Mouse (Mus musculus) myocyte (in vitro differentiated cells): ENCODE results near the gene Zswim7. TPM values are rescaled to one million over a fixed set of nuclear protein-coding genes. Genes with fewer than 3 reads are reported as not detected.
"Not testable (repeated sequence)": the region's sequence is repeated elsewhere in the genome, so short reads cannot be mapped to it uniquely, and the experiment has no call there.

Experiments used
- H3K27me3 ChIP-seq: one replicate; pipeline ENCODE4 v1.6.1; 2011; ENCODE audit not compliant: control insufficient read depth, insufficient read depth, insufficient read length
- H3K36me3 ChIP-seq: one replicate; pipeline ENCODE4 v1.6.1; 2011; ENCODE audit not compliant: control insufficient read depth, insufficient read depth
- H3K4me2 ChIP-seq: one replicate; pipeline ENCODE4 v1.6.1; 2011; ENCODE audit warnings: low read depth, control low read depth
- H3K4me3 ChIP-seq: one replicate; pipeline ENCODE4 v1.5.1; 2011; ENCODE audit warnings: mild to moderate bottlenecking, control low read depth, moderate library complexity
- H3K79me2 ChIP-seq: one replicate; pipeline ENCODE4 v1.6.1; 2011; ENCODE audit not compliant: control insufficient read depth, insufficient read depth
- H3ac ChIP-seq: one replicate; pipeline ENCODE4 v1.6.1; 2011; ENCODE audit not compliant: control insufficient read depth, insufficient read length
- CEBPB ChIP-seq: IDR thresholded peaks from 2 replicates; pipeline ENCODE4 v1.6.1; 2011; ENCODE audit warnings: mild to moderate bottlenecking, moderate library complexity; ENCODE audit not compliant: poor library complexity, insufficient read depth, severe bottlenecking
- E2F4 ChIP-seq: IDR thresholded peaks from one replicate; pipeline ENCODE4 v1.6.1; 2011; ENCODE audit warnings: mild to moderate bottlenecking, control low read depth, moderate library complexity; ENCODE audit not compliant: insufficient read depth
- MAX ChIP-seq: IDR thresholded peaks from one replicate; pipeline ENCODE4 v1.6.1; 2011; ENCODE audit warnings: low read depth, mild to moderate bottlenecking, control low read depth
- MYOD1 ChIP-seq, 3 experiments: IDR thresholded peaks; one replicate each; pipeline ENCODE4 v1.6.1; 2011; ENCODE audit warnings: control low read depth in 2 of 3, low read depth in 2 of 3, mild to moderate bottlenecking in 2 of 3, moderate library complexity in 1 of 3; ENCODE audit not compliant: insufficient read length in 2 of 3, control insufficient read depth in 1 of 3
- MYOG ChIP-seq, 3 experiments: IDR thresholded peaks; one replicate each; pipeline ENCODE4 v1.6.1; 2011; ENCODE audit warnings: control low read depth in 2 of 3, low read depth in 2 of 3, mild to moderate bottlenecking in 2 of 3; ENCODE audit not compliant: insufficient read length in 2 of 3, control insufficient read depth in 1 of 3, insufficient read depth in 1 of 3
- POLR2A ChIP-seq: IDR thresholded peaks from one replicate; pipeline ENCODE4 v1.6.1; 2011; ENCODE audit warnings: low read depth, mild to moderate bottlenecking, control low read depth, moderate library complexity; ENCODE audit not compliant: insufficient read length
- POLR2AphosphoS2 ChIP-seq: IDR thresholded peaks from one replicate; pipeline ENCODE4 v1.6.1; 2011; ENCODE audit warnings: low read depth, control low read depth; ENCODE audit not compliant: insufficient read length
- REST ChIP-seq: IDR thresholded peaks from one replicate; pipeline ENCODE4 v1.6.1; 2011; ENCODE audit warnings: mild to moderate bottlenecking, control low read depth, moderate library complexity; ENCODE audit not compliant: insufficient read depth, insufficient read length
- SRF ChIP-seq: IDR thresholded peaks from one replicate; pipeline ENCODE4 v1.6.1; 2011; ENCODE audit warnings: low read depth; ENCODE audit not compliant: control insufficient read depth, insufficient read length
- TCF12 ChIP-seq: IDR thresholded peaks from one replicate; pipeline ENCODE4 v1.6.1; 2011; ENCODE audit warnings: mild to moderate bottlenecking, control low read depth; ENCODE audit not compliant: poor library complexity, insufficient read depth, severe bottlenecking
- TCF3 ChIP-seq: IDR thresholded peaks from one replicate; pipeline ENCODE4 v1.6.1; 2011; ENCODE audit warnings: low read depth, control low read depth; ENCODE audit not compliant: insufficient read length
- USF1 ChIP-seq: IDR thresholded peaks from one replicate; pipeline ENCODE4 v1.6.1; 2011; ENCODE audit warnings: low read depth, mild to moderate bottlenecking, control low read depth, moderate library complexity
- polyA plus RNA-seq: library from polyadenylated mRNA; unstranded; fragments of >200 nt; fragmentation: generic; extraction: Trizol; gene quantifications from one replicate; pipeline ENCODE4 v1.2.1, GENCODE M21; 2012; ENCODE audit warnings: missing spikeins

Zswim7 gene
- polyA plus RNA-seq, 1 experiment: 39.4 TPM

GRCm38 (mm10) chr11:62285020-62285419 lies 3.8 kb upstream of the Zswim7 start:
- H3ac ChIP-seq: no peak overlapping the region
- peaks cover 7% of the 10 kb centered on the region for H3K79me2 ChIP-seq
- H3K4me2 ChIP-seq: no peak overlapping the region
- H3K27me3 ChIP-seq: no peaks in the 10 kb centered on the region
- H3K36me3 ChIP-seq: peaks cover 31% of the 10 kb centered on the region
- no peak overlapping the region for H3K4me3 ChIP-seq
- no peak for TF ChIP-seq POLR2A
- no peak for TF ChIP-seq MYOD1 (IDR thresholded peaks at IDR 0.05; ENCODE audit: control insufficient read depth in 1 of 3, insufficient read length in 2 of 3, low read depth in 2 of 3)
- no peak for TF ChIP-seq TCF3
- TF ChIP-seq MAX: no peak
- no peak for TF ChIP-seq TCF12
- no peak for TF ChIP-seq E2F4
- TF ChIP-seq MYOG (IDR thresholded peaks at IDR 0.05; ENCODE audit: control insufficient read depth in 1 of 3, insufficient read depth in 1 of 3, insufficient read length in 2 of 3, low read depth in 2 of 3): no peak
- no peak for TF ChIP-seq CEBPB
- TF ChIP-seq POLR2AphosphoS2: no peak
- TF ChIP-seq USF1: no peak
- TF ChIP-seq SRF: no peak
- no peak for TF ChIP-seq REST

GRCm38 (mm10) chr11:62284020-62284419 lies 2.8 kb upstream of the Zswim7 start:
- H3K79me2 ChIP-seq, H3ac ChIP-seq, H3K27me3 ChIP-seq, H3K4me2 ChIP-seq, H3K4me3 ChIP-seq: not testable (repeated sequence)
- peaks cover 26% of the 10 kb centered on the region for H3K36me3 ChIP-seq

- Histone ChIP-seq H3K4me3 (peak overlapping the region; percentile 45), H3K4me2 (peak overlapping the region; percentile 89), H3K36me3 (peaks cover 19% of the 10 kb centered on the region), H3K79me2 (peaks cover 7% of the 10 kb centered on the region), H3K27me3 (no peaks in the 10 kb centered on the region), H3ac (peak overlapping the region; percentile 86)
- TF ChIP-seq REST (no peak), MYOG (IDR thresholded peaks at IDR 0.05; ENCODE audit: control insufficient read depth in 1 of 3, insufficient read depth in 1 of 3, insufficient read length in 2 of 3, low read depth in 2 of 3) (peak in 1 of 3 experiments; percentile 1), MAX (no peak), MYOD1 (IDR thresholded peaks at IDR 0.05; ENCODE audit: control insufficient read depth in 1 of 3, insufficient read length in 2 of 3, low read depth in 2 of 3) (peak in 1 of 3 experiments; percentile 42)
Observed at GRCm38 (mm10) chr11:62281601-62281997, 424 bp upstream of the Zswim7 start.

- H3K27me3 ChIP-seq: no peaks in the 10 kb centered on the region
- H3ac ChIP-seq: no peak overlapping the region
- no peak overlapping the region for H3K4me3 ChIP-seq
- H3K4me2 ChIP-seq: peak overlapping the region; percentile 5
- no peaks in the 10 kb centered on the region for H3K36me3 ChIP-seq
- H3K79me2 ChIP-seq: peaks cover 7% of the 10 kb centered on the region
- no peak for TF ChIP-seq POLR2A
- no peak for TF ChIP-seq MYOD1 (IDR thresholded peaks at IDR 0.05; ENCODE audit: control insufficient read depth in 1 of 3, insufficient read length in 2 of 3, low read depth in 2 of 3)
- TF ChIP-seq SRF: no peak
- no peak for TF ChIP-seq TCF12
- TF ChIP-seq E2F4: no peak
- no peak for TF ChIP-seq CEBPB
- TF ChIP-seq POLR2AphosphoS2: no peak
- no peak for TF ChIP-seq TCF3
- no peak for TF ChIP-seq MYOG (IDR thresholded peaks at IDR 0.05; ENCODE audit: control insufficient read depth in 1 of 3, insufficient read depth in 1 of 3, insufficient read length in 2 of 3, low read depth in 2 of 3)
- TF ChIP-seq USF1: no peak
- TF ChIP-seq REST: no peak
- no peak for TF ChIP-seq MAX
Observed at GRCm38 (mm10) chr11:62278027-62278426, 3.1 kb downstream of the Zswim7 start.

- Histone ChIP-seq H3K4me2 (no peak overlapping the region), H3K27me3 (no peaks in the 10 kb centered on the region), H3K4me3 (no peak overlapping the region), H3K79me2 (peaks cover 5% of the 10 kb centered on the region), H3K36me3 (no peaks in the 10 kb centered on the region), H3ac (no peak overlapping the region)
- TF ChIP-seq MYOD1 (IDR thresholded peaks at IDR 0.05; ENCODE audit: control insufficient read depth in 1 of 3, insufficient read length in 2 of 3, low read depth in 2 of 3) (no peak), POLR2A (no peak), E2F4 (no peak)
Observed at GRCm38 (mm10) chr11:62277086-62277485, 4.1 kb downstream of the Zswim7 start.

GRCm38 (mm10) chr11:62270851-62271250 lies 10.3 kb downstream of the Zswim7 start:
- Histone ChIP-seq H3ac (no peak overlapping the region), H3K4me3 (no peak overlapping the region), H3K4me2 (no peak overlapping the region), H3K27me3 (no peaks in the 10 kb centered on the region), H3K36me3 (no peaks in the 10 kb centered on the region), H3K79me2 (no peaks in the 10 kb centered on the region)
- no peak for TF ChIP-seq SRF
- no peak for TF ChIP-seq MYOD1 (IDR thresholded peaks at IDR 0.05; ENCODE audit: control insufficient read depth in 1 of 3, insufficient read length in 2 of 3, low read depth in 2 of 3)
